Mouse (Mus musculus): ENCODE results near the gene Abca1. TPM values are rescaled to one million over a fixed set of nuclear protein-coding genes. Genes with fewer than 3 reads are reported as not detected.

Gene Abca1
- total RNA-seq, 1 experiment: 18.9 TPM

DNA sequence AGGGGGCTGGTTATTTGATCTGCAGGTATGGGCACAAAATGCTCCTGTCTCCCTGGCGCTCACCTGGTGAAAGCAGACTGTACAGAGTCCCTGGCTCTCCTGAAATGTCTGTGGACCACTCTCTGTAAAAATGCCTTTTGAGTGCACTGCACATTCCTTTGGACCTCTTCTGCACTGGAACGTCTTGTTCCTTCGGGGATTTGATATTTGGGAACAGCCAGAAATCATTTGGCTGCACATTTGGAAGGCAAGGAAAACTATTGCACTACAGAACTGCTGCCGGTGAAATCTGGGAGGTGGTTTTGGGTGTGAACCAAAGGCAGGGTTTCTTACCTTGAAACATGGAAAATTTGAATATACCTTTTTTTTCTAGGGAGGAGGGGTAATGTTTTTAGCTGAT lies 38.1 kb upstream of the Abca1 start:
- no peak overlapping the region for H3K9ac ChIP-seq (ENCODE audit: insufficient read depth, low read depth, low read length, poor library complexity, severe bottlenecking)
- DNase-seq (ENCODE audit: low read depth, low spot score): no peak
- H3K4me1 ChIP-seq (ENCODE audit: control insufficient read depth in 2 of 2, insufficient read depth in 2 of 2, low read length in 2 of 2, poor library complexity in 1 of 2): no peaks in the 10 kb centered on the region; a peak in 1 of 4 replicates
- in situ Hi-C loops (cut with MboI; ENCODE audit: low sequenced_read_pairs in 2 of 2, unreplicated experiment in 2 of 2): loop anchor here in 1 of 2 experiments (5.0 kb wide), 1 partner anchor 36 kb away; no protein-coding TSS in a partner anchor
- TF ChIP-seq CHD2 (IDR thresholded peaks at IDR 0.05; ENCODE audit: low read depth, low read length) (no peak), HCFC1 (IDR thresholded peaks at IDR 0.05; ENCODE audit: borderline replicate concordance, insufficient read depth, low read length) (no peak)
- H3K4me3 ChIP-seq (ENCODE audit: insufficient read depth in 1 of 2, low read depth in 1 of 2, low read length in 2 of 2, poor library complexity in 1 of 2, severe bottlenecking in 1 of 2): no peak overlapping the region
- no peaks in the 10 kb centered on the region for H3K9me3 ChIP-seq (ENCODE audit: control insufficient read depth, insufficient read depth, low read depth, low read length)
- H3K27ac ChIP-seq (ENCODE audit: insufficient read depth, low read depth, low read length, poor library complexity, severe bottlenecking): no peak overlapping the region
- no peaks in the 10 kb centered on the region for H3K36me3 ChIP-seq (ENCODE audit: control insufficient read depth, insufficient read depth, low read length, poor library complexity, severe bottlenecking)

DNA sequence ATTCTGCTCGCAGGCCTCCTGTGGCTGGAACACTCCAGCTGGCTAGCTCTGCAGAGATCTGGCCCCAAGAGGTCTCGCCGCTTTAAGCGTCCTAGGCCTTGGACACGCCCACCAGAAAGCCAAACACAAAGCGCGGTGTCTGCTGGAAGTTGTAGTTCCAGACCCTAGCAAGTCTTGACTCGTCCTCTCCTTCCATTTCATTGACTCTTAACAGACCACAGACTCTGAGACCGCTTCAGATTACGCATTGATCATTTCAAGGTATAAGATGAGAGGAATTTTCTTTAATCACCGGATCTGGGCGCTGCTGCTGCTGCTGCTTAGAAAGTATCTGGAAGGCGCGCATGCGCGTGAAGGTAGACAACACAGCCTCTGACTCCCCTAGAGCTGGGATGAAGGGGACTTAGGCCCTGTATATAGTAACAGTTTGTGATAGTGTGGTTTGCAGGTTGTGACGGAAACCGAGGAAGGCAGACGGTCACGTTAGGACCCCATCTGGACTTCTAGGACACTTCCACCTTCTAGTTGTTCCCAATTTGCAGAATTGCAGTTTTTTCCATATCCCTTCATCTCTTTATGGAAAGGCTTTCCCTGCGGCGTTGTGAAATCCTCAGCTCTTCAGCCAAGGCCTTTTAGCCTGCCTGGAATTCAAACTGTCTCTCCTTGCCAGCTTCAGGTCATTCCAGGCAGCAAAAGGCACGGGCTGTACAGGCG lies 36.5 kb upstream of the Abca1 start:
- DNase-seq (ENCODE audit: low read depth, low spot score): peak; percentile 85
- no peaks in the 10 kb centered on the region; a peak in 1 of 4 replicates for H3K4me1 ChIP-seq (ENCODE audit: control insufficient read depth in 2 of 2, insufficient read depth in 2 of 2, low read length in 2 of 2, poor library complexity in 1 of 2)
- H3K9ac ChIP-seq (ENCODE audit: insufficient read depth, low read depth, low read length, poor library complexity, severe bottlenecking): no peak overlapping the region
- TF ChIP-seq ZC3H11A (IDR thresholded peaks at IDR 0.05; ENCODE audit: borderline replicate concordance, low read depth, low read length): peak; percentile 24; the same call in 1 of the 2 replicates
- TF ChIP-seq HCFC1 (IDR thresholded peaks at IDR 0.05; ENCODE audit: borderline replicate concordance, insufficient read depth, low read length): peak; percentile 95
- no peak for TF ChIP-seq MAFK (IDR thresholded peaks at IDR 0.05; ENCODE audit: insufficient read depth, low read depth, low read length)
- H3K36me3 ChIP-seq (ENCODE audit: control insufficient read depth, insufficient read depth, low read length, poor library complexity, severe bottlenecking): no peaks in the 10 kb centered on the region
- H3K9me3 ChIP-seq (ENCODE audit: control insufficient read depth, insufficient read depth, low read depth, low read length): no peaks in the 10 kb centered on the region
- H3K4me3 ChIP-seq (ENCODE audit: insufficient read depth in 1 of 2, low read depth in 1 of 2, low read length in 2 of 2, poor library complexity in 1 of 2, severe bottlenecking in 1 of 2): peak overlapping the region; percentile 26 to 90; a peak in 3 of 4 replicates
- H3K27ac ChIP-seq (ENCODE audit: insufficient read depth, low read depth, low read length, poor library complexity, severe bottlenecking): no peak overlapping the region
- in situ Hi-C loops (cut with MboI; ENCODE audit: low sequenced_read_pairs in 2 of 2, unreplicated experiment in 2 of 2): loop anchor here in 1 of 2 experiments (5.0 kb wide), 1 partner anchor 34 kb away; no protein-coding TSS in a partner anchor

DNA sequence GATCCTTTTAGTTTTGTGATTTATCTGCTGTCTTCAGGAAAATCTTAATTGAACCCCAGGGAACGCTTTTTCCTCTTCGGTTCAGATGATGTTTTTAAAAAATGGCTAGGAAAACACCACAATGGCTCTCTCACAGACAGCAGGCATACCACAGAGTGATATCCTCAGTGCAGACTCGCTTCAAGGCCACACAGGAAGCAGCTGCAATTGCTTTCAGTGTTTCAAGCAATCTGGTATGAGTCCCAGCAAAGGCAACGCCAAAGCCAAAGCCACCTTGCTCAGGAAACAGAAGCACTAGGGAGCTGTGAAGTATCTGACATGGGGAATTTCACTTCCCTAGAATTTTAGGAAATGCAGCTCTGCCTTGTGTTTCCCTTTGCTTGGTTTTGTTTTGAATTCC lies 27.4 kb upstream of the Abca1 start:
- in situ Hi-C loops (cut with MboI; ENCODE audit: low sequenced_read_pairs in 2 of 2, unreplicated experiment in 2 of 2): no loop called here

DNA sequence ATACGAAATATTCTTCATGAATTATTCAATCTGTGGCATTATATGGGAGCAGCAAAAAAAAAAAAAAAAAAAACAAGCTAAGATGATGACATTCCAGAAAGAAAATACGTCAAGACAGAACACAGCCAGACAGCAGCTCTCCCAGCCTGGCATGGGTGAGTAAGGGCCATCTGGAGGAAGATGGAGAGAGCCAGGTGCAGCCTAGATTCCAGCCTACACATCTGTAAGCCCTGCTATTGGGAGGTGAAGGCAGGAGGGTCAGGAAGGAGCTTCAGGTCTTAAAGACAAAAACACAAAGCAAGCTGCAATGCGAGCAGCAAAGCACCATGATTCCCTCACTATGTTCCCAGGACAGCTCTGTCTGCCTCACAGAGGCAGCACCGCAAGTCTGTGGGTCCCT lies 26.9 kb upstream of the Abca1 start:
- H3K36me3 ChIP-seq (ENCODE audit: control insufficient read depth, insufficient read depth, low read length, poor library complexity, severe bottlenecking): no peaks in the 10 kb centered on the region
- no peaks in the 10 kb centered on the region for H3K4me1 ChIP-seq (ENCODE audit: control insufficient read depth in 2 of 2, insufficient read depth in 2 of 2, low read length in 2 of 2, poor library complexity in 1 of 2)
- no peak for TF ChIP-seq ZC3H11A (IDR thresholded peaks at IDR 0.05; ENCODE audit: borderline replicate concordance, low read depth, low read length)
- no peak for TF ChIP-seq ZNF384 (IDR thresholded peaks at IDR 0.05; ENCODE audit: low read depth, low read length)
- no peak for TF ChIP-seq CHD2 (IDR thresholded peaks at IDR 0.05; ENCODE audit: low read depth, low read length)
- H3K27ac ChIP-seq (ENCODE audit: insufficient read depth, low read depth, low read length, poor library complexity, severe bottlenecking): no peak overlapping the region
- no peaks in the 10 kb centered on the region for H3K9me3 ChIP-seq (ENCODE audit: control insufficient read depth, insufficient read depth, low read depth, low read length)
- H3K4me3 ChIP-seq (ENCODE audit: insufficient read depth in 1 of 2, low read depth in 1 of 2, low read length in 2 of 2, poor library complexity in 1 of 2, severe bottlenecking in 1 of 2): no peak overlapping the region
- no peak overlapping the region for H3K9ac ChIP-seq (ENCODE audit: insufficient read depth, low read depth, low read length, poor library complexity, severe bottlenecking)
- DNase-seq (ENCODE audit: low read depth, low spot score): no peak
- in situ Hi-C loops (cut with MboI; ENCODE audit: low sequenced_read_pairs in 2 of 2, unreplicated experiment in 2 of 2): no loop called here

More for the DNA sequence above, 27.4 kb upstream of the Abca1 start:
- Histone ChIP-seq H3K36me3 (ENCODE audit: control insufficient read depth, insufficient read depth, low read length, poor library complexity, severe bottlenecking) (no peaks in the 10 kb centered on the region), H3K9me3 (ENCODE audit: control insufficient read depth, insufficient read depth, low read depth, low read length) (no peaks in the 10 kb centered on the region), H3K4me1 (ENCODE audit: control insufficient read depth in 2 of 2, insufficient read depth in 2 of 2, low read length in 2 of 2, poor library complexity in 1 of 2) (no peaks in the 10 kb centered on the region), H3K27ac (ENCODE audit: insufficient read depth, low read depth, low read length, poor library complexity, severe bottlenecking) (no peak overlapping the region), H3K9ac (ENCODE audit: insufficient read depth, low read depth, low read length, poor library complexity, severe bottlenecking) (no peak overlapping the region), H3K4me3 (ENCODE audit: insufficient read depth in 1 of 2, low read depth in 1 of 2, low read length in 2 of 2, poor library complexity in 1 of 2, severe bottlenecking in 1 of 2) (no peak overlapping the region)
- DNase-seq (ENCODE audit: low read depth, low spot score): no peak
- no peak for TF ChIP-seq ZC3H11A (IDR thresholded peaks at IDR 0.05; ENCODE audit: borderline replicate concordance, low read depth, low read length)
- TF ChIP-seq CHD2 (IDR thresholded peaks at IDR 0.05; ENCODE audit: low read depth, low read length): no peak

DNA sequence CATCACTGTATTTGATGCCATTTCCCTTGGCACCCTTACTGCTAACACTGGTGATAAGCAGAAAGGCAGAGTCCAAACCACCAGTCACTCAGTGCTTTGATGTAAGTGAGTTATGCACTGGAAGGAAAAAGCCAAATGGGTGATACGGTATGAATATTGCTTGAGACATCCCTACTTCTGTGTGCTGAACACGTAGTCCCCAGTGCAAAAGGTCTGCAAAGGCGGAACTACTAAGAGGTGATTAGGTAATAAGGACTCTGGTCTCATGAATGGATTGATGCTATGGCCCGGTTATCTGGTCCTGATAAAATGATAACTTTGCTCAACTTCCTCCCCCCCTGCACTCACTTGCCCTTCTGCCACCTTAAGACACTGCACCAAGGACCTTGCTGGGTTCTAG lies 26.4 kb upstream of the Abca1 start:
- no peak for DNase-seq (ENCODE audit: low read depth, low spot score)
- no peaks in the 10 kb centered on the region for H3K9me3 ChIP-seq (ENCODE audit: control insufficient read depth, insufficient read depth, low read depth, low read length)
- TF ChIP-seq ZNF384 (IDR thresholded peaks at IDR 0.05; ENCODE audit: low read depth, low read length) (no peak), HCFC1 (IDR thresholded peaks at IDR 0.05; ENCODE audit: borderline replicate concordance, insufficient read depth, low read length) (no peak), MAFK (IDR thresholded peaks at IDR 0.05; ENCODE audit: insufficient read depth, low read depth, low read length) (no peak)
- H3K9ac ChIP-seq (ENCODE audit: insufficient read depth, low read depth, low read length, poor library complexity, severe bottlenecking): no peak overlapping the region
- no peaks in the 10 kb centered on the region for H3K36me3 ChIP-seq (ENCODE audit: control insufficient read depth, insufficient read depth, low read length, poor library complexity, severe bottlenecking)
- H3K4me3 ChIP-seq (ENCODE audit: insufficient read depth in 1 of 2, low read depth in 1 of 2, low read length in 2 of 2, poor library complexity in 1 of 2, severe bottlenecking in 1 of 2): no peak overlapping the region
- no peaks in the 10 kb centered on the region for H3K4me1 ChIP-seq (ENCODE audit: control insufficient read depth in 2 of 2, insufficient read depth in 2 of 2, low read length in 2 of 2, poor library complexity in 1 of 2)
- no peak overlapping the region for H3K27ac ChIP-seq (ENCODE audit: insufficient read depth, low read depth, low read length, poor library complexity, severe bottlenecking)
- in situ Hi-C loops (cut with MboI; ENCODE audit: low sequenced_read_pairs in 2 of 2, unreplicated experiment in 2 of 2): no loop called here

Measured in ES-E14 (cell line).